ENCODE assay signal across 11 mouse cellular contexts in the genomic region with DNA sequence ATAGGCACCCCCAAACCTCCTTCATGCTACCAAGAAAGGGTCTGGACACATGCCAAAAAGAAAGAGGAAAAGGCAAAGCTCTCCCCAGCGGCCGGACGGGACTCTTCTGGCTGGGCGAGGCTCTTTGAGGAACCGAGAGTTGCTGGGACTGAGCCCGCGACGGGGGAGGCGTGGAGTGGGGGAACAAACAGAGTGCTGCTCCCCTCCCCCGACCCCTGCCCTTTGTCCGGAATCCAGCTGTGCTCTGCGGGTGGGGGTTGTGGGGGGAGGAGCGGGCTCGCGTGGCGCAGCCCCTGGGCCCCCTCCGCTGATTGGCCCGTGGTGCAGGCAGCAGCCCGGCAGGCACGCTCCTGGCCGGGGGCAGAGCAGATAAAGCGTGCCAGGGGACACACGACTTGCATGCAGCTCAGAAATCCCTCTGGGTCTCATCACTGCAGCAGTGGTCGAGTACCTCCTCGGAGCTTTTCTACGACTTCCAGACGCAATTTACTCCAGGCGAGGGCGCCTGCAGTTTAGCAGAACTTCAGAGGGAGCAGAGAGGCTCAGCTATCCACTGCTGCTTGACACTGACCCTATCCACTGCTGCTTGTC. TPM values are rescaled to one million over a fixed set of nuclear protein-coding genes. Genes with fewer than 3 reads are reported as not detected.
DNase-seq lines count a peak whose midpoint lies in the region; ATAC-seq and TF ChIP-seq lines count a peak whose summit lies in the region.
"Had no signal": no experiment of that assay in that cellular context is flagged by ENCODE, and none has a peak within 500 bp of the region (broad histone marks: within the 10 kb centered on the region; RNA-seq: fewer than 3 reads in every experiment).

TSS of gene Neurog3 (plus strand) at position 400 of the 591 bp plus-strand sequence.

- no peak for TF ChIP-seq CTCF in kidney, adult 2 months (conservative IDR thresholded peaks at IDR 0.05; ENCODE audit: insufficient read depth, insufficient read length, low read depth, low read length)

- peak within 1 kb of the TSS; percentile 37 for H3K4me3 ChIP-seq in heart, embryonic 13.5 days
- peak within 1 kb of the TSS; percentile 33 for H3K4me3 ChIP-seq in embryonic facial prominence, embryonic 12.5 days
- peak within 1 kb of the TSS; percentile 21 for H3K4me3 ChIP-seq in intestine, embryonic 15.5 days (replicated peaks)
- H3K4me3 ChIP-seq in midbrain, embryonic 16.5 days (ENCODE audit: low read depth, low read length): peak within 1 kb of the TSS; percentile 11; the same call in 1 of the 2 replicates
- H3K4me3 ChIP-seq in kidney, adult 2 months (ENCODE audit: insufficient read depth, low read depth, low read length): no peak within 1 kb of the TSS

- H3K9me3 ChIP-seq in heart, embryonic 13.5 days: no peaks in the 10 kb centered on the region
- H3K9me3 ChIP-seq in embryonic facial prominence, embryonic 12.5 days: no peaks in the 10 kb centered on the region
- no peaks in the 10 kb centered on the region for H3K9me3 ChIP-seq in intestine, embryonic 15.5 days
- no peaks in the 10 kb centered on the region for H3K9me3 ChIP-seq in midbrain, embryonic 16.5 days (replicated peaks; ENCODE audit: control insufficient read depth, low read length, poor library complexity, severe bottlenecking)

- H3K4me1 ChIP-seq in heart, embryonic 13.5 days: peaks cover 12% of the 10 kb centered on the region
- peaks cover 19% of the 10 kb centered on the region for H3K4me1 ChIP-seq in embryonic facial prominence, embryonic 12.5 days
- H3K4me1 ChIP-seq in intestine, embryonic 15.5 days (replicated peaks): peaks cover 7% of the 10 kb centered on the region
- peaks cover 13% of the 10 kb centered on the region; the same call in 1 of the 2 replicates for H3K4me1 ChIP-seq in midbrain, embryonic 16.5 days (ENCODE audit: control insufficient read depth, insufficient read depth, low read length)
- no peaks in the 10 kb centered on the region for H3K4me1 ChIP-seq in kidney, adult 2 months (ENCODE audit: control insufficient read depth, insufficient read depth, low read length)

- TF ChIP-seq POLR2A in kidney, adult 2 months (IDR thresholded peaks at IDR 0.05; ENCODE audit: low read depth, low read length): no peak

- peak within 1 kb of the TSS; percentile 61 for H3K4me2 ChIP-seq in heart, embryonic 13.5 days
- peak within 1 kb of the TSS; percentile 52 for H3K4me2 ChIP-seq in embryonic facial prominence, embryonic 12.5 days (replicated peaks)
- H3K4me2 ChIP-seq in intestine, embryonic 15.5 days (replicated peaks): peak within 1 kb of the TSS; percentile 59
- peak within 1 kb of the TSS; percentile 27; the same call in 1 of the 2 replicates for H3K4me2 ChIP-seq in midbrain, embryonic 16.5 days (ENCODE audit: low read length)

- H3K27me3 ChIP-seq in heart, embryonic 13.5 days (replicated peaks): peaks cover 100% of the 10 kb centered on the region
- H3K27me3 ChIP-seq in embryonic facial prominence, embryonic 12.5 days: peaks cover 98% of the 10 kb centered on the region
- peaks cover 92% of the 10 kb centered on the region for H3K27me3 ChIP-seq in intestine, embryonic 15.5 days (replicated peaks)
- peaks cover 93% of the 10 kb centered on the region for H3K27me3 ChIP-seq in midbrain, embryonic 16.5 days (ENCODE audit: control insufficient read depth, insufficient read depth, low read depth, low read length)
- H3K27me3 ChIP-seq in kidney, adult 2 months (replicated peaks; ENCODE audit: control insufficient read depth, insufficient read depth, low read length): no peaks in the 10 kb centered on the region; the same call in 1 of the 2 replicates

- ATAC-seq in heart, embryonic 13.5 days (ENCODE audit: extremely low read depth, insufficient number of reproducible peaks, low FRiP score, low TSS enrichment): no peak
- no peak for ATAC-seq in embryonic facial prominence, embryonic 12.5 days (ENCODE audit: insufficient number of reproducible peaks, insufficient read depth, low FRiP score, low TSS enrichment)
- ATAC-seq in intestine, embryonic 15.5 days: peak; percentile 39; the same call in 1 of the 2 replicates
- ATAC-seq in midbrain, embryonic 16.5 days: no peak
- ATAC-seq: CD4-positive, CD25-positive, alpha-beta regulatory T cell, adult 4 months had no signal

- H3K36me3 ChIP-seq in heart, embryonic 13.5 days: no peaks in the 10 kb centered on the region
- no peaks in the 10 kb centered on the region for H3K36me3 ChIP-seq in embryonic facial prominence, embryonic 12.5 days
- H3K36me3 ChIP-seq in intestine, embryonic 15.5 days: no peaks in the 10 kb centered on the region
- no peaks in the 10 kb centered on the region for H3K36me3 ChIP-seq in midbrain, embryonic 16.5 days (ENCODE audit: control insufficient read depth, insufficient read depth, low read length)
- no peaks in the 10 kb centered on the region for H3K36me3 ChIP-seq in kidney, adult 2 months (ENCODE audit: control insufficient read depth, insufficient read depth, low read length)

- WGBS in heart, embryonic 13.5 days: under 1% methylated on average over 29 of the region's 29 CpGs
- under 1% methylated on average over 28 of the region's 29 CpGs for WGBS in embryonic facial prominence, embryonic 12.5 days
- WGBS in intestine, embryonic 15.5 days: under 1% methylated on average over 29 of the region's 29 CpGs
- under 1% methylated on average over 29 of the region's 29 CpGs for WGBS in midbrain, embryonic 16.5 days
- WGBS in kidney, adult 2 months: under 1% methylated on average over 29 of the region's 29 CpGs

- no peak for DNase-seq in heart, adult 11 months
- DNase-seq in testis, postnatal 14 days (ENCODE audit: low spot score): no peak
- no peak for DNase-seq in left cerebral cortex, adult 11 months (ENCODE audit: low spot score)
- no peak for DNase-seq in kidney, adult 2 months
- DNase-seq: cerebellum, adult 9-11 months had no signal

- H3K27ac ChIP-seq in heart, embryonic 13.5 days (replicated peaks): no peak within 1 kb of the TSS
- no peak within 1 kb of the TSS for H3K27ac ChIP-seq in embryonic facial prominence, embryonic 12.5 days
- H3K27ac ChIP-seq in intestine, embryonic 15.5 days: no peak within 1 kb of the TSS
- no peak within 1 kb of the TSS for H3K27ac ChIP-seq in midbrain, embryonic 16.5 days (ENCODE audit: low read length)
- H3K27ac ChIP-seq in kidney, adult 2 months (ENCODE audit: insufficient read depth, low read depth, low read length): no peak within 1 kb of the TSS

- no peak within 1 kb of the TSS for H3K9ac ChIP-seq in heart, embryonic 13.5 days
- no peak within 1 kb of the TSS for H3K9ac ChIP-seq in embryonic facial prominence, embryonic 12.5 days
- H3K9ac ChIP-seq in intestine, embryonic 15.5 days: no peak within 1 kb of the TSS
- H3K9ac ChIP-seq in midbrain, embryonic 16.5 days (ENCODE audit: low read depth, low read length): no peak within 1 kb of the TSS

RNA-seq across cellular contexts. Expression of gene Neurog3, which starts in this region (rescaled TPM):
- 0.33 TPM in 1 of 2 replicates, not detected in the other for polyA plus RNA-seq in heart, embryonic 13.5 days (2015; fragmentation: Nextera tagmentation; extraction: Ambion mirVana)
- polyA plus RNA-seq in embryonic facial prominence, embryonic 12.5 days (2016; fragmentation: Nextera tagmentation; extraction: Ambion mirVana): 0.22 and 0.24 TPM in 2 replicates
- 11.4 and 11.8 TPM in 2 replicates for polyA plus RNA-seq in intestine, embryonic 15.5 days (2015; fragmentation: Nextera tagmentation; extraction: Ambion mirVana)
- polyA plus RNA-seq in midbrain, embryonic 16.5 days (2015; fragmentation: Nextera tagmentation; extraction: Ambion mirVana): not detected in 2 replicates
- polyA plus RNA-seq in kidney, adult 2 months (2012; rRNA removed): not detected in 2 replicates
- polyA plus RNA-seq: CD4-positive, CD25-positive, alpha-beta regulatory T cell, adult 4 months; liver, adult 2 months had no signal
